In genomic region chr1:134709411-134710306, GRCm38 (mm10) we compare ENCODE assay signal across 8 mouse cellular contexts.
DNase-seq lines count a peak whose midpoint lies in the region; ATAC-seq and TF ChIP-seq lines count a peak whose summit lies in the region.

No protein-coding gene starts in this region.

- no peak for DNase-seq in heart, embryonic 10.5 days (ENCODE audit: low spot score)
- no peak for DNase-seq in heart, adult 9 months (ENCODE audit: low spot score in 2 of 2)
- no peak for DNase-seq in CH12.LX (ENCODE audit: extremely low read depth)
- DNase-seq in liver, embryonic 13.5 days = no peak
- no peak for DNase-seq in c-Kit-positive CD71-positive TER-119-positive erythroid progenitor cells, embryonic 14.5 days (ENCODE audit: low spot score)
- DNase-seq in urinary bladder, adult 2 months (ENCODE audit: low spot score) = no peak
- no peak for DNase-seq in urinary bladder, postnatal 25 days (ENCODE audit: low spot score)

- H3K4me2 ChIP-seq in CH12.LX (ENCODE audit: insufficient read depth, low read depth, poor library complexity, severe bottlenecking) = peak overlapping the region; percentile 87
- H3K4me2 ChIP-seq in liver, embryonic 13.5 days = peak overlapping the region; percentile 56

- dilution Hi-C loops in CH12.LX (cut with MboI; ENCODE audit: extremely low pct_ligation_motif_present, extremely low pct_unique_long_range_greater_than_20kb, low sequenced_read_pairs) = no loop called here

- no peaks in the 10 kb centered on the region for H3K9me3 ChIP-seq in heart, embryonic 10.5 days
- no peaks in the 10 kb centered on the region for H3K9me3 ChIP-seq in CH12.LX (replicated peaks; ENCODE audit: low read length)
- no peaks in the 10 kb centered on the region for H3K9me3 ChIP-seq in liver, embryonic 13.5 days (replicated peaks)

- TF ChIP-seq CTCF in CH12.LX (conservative IDR thresholded peaks at IDR 0.05 in 1 of 2, IDR thresholded peaks at IDR 0.05 in 1 of 2; ENCODE audit: low read depth in 2 of 2, low read length in 2 of 2) = no peak
- TF ChIP-seq CTCF in embryonic fibroblast, embryonic 13.5 days (IDR thresholded peaks at IDR 0.05; ENCODE audit: borderline replicate concordance, insufficient read depth, low read length) = no peak

- no peak for ATAC-seq in liver, embryonic 13.5 days (ENCODE audit: low read depth)

- H3K9ac ChIP-seq in CH12.LX (ENCODE audit: insufficient read depth, low read depth) = no peak overlapping the region
- no peak overlapping the region for H3K9ac ChIP-seq in liver, embryonic 13.5 days

- in situ Hi-C loops in CH12.LX (cut with MboI; ENCODE audit: low pct_ligation_motif_present, low pct_unique_long_range_greater_than_20kb, low sequenced_read_pairs) = no loop called here

- peak overlapping the region; percentile 54 for H3K27ac ChIP-seq in heart, embryonic 10.5 days
- no peak overlapping the region for H3K27ac ChIP-seq in CH12.LX (ENCODE audit: insufficient read depth, low read depth)
- no peak overlapping the region for H3K27ac ChIP-seq in embryonic fibroblast, embryonic 13.5 days (ENCODE audit: insufficient read depth, low read length)
- H3K27ac ChIP-seq in liver, embryonic 13.5 days = no peak overlapping the region

- TF ChIP-seq RAD21 in CH12.LX (IDR thresholded peaks at IDR 0.05; ENCODE audit: low read depth, low read length) = no peak

- H3K27me3 ChIP-seq in heart, embryonic 10.5 days (ENCODE audit: insufficient read depth, poor library complexity, severe bottlenecking) = peaks cover 100% of the 10 kb centered on the region
- H3K27me3 ChIP-seq in CH12.LX (replicated peaks) = peaks cover 96% of the 10 kb centered on the region
- H3K27me3 ChIP-seq in liver, embryonic 13.5 days = peaks cover 90% of the 10 kb centered on the region

- peaks cover 27% of the 10 kb centered on the region for H3K4me1 ChIP-seq in heart, embryonic 10.5 days
- H3K4me1 ChIP-seq in CH12.LX (ENCODE audit: control insufficient read depth in 1 of 2, insufficient read depth in 2 of 2) = peaks cover 22 to 46% of the 10 kb centered on the region in 2 experiments
- no peaks in the 10 kb centered on the region for H3K4me1 ChIP-seq in embryonic fibroblast, embryonic 13.5 days (ENCODE audit: control insufficient read depth, insufficient read depth, low read length)
- peaks cover 15% of the 10 kb centered on the region for H3K4me1 ChIP-seq in liver, embryonic 13.5 days (replicated peaks)

- H3K36me3 ChIP-seq in heart, embryonic 10.5 days = no peaks in the 10 kb centered on the region
- no peaks in the 10 kb centered on the region for H3K36me3 ChIP-seq in CH12.LX (replicated peaks in 1 of 2; ENCODE audit: control insufficient read depth in 1 of 2, insufficient read depth in 1 of 2, low read length in 1 of 2)
- H3K36me3 ChIP-seq in liver, embryonic 13.5 days = no peaks in the 10 kb centered on the region

- peak overlapping the region; percentile 65 for H3K4me3 ChIP-seq in heart, embryonic 10.5 days
- H3K4me3 ChIP-seq in CH12.LX (replicated peaks in 1 of 3; ENCODE audit: low read depth in 2 of 3, low read length in 2 of 3, poor library complexity in 1 of 3) = peak overlapping the region in 1 of 3 experiments; percentile 23
- H3K4me3 ChIP-seq in embryonic fibroblast, embryonic 13.5 days (ENCODE audit: insufficient read depth, low read length) = peak overlapping the region; percentile 44
- H3K4me3 ChIP-seq in liver, embryonic 13.5 days (replicated peaks) = peak overlapping the region; percentile 41

- WGBS in heart, embryonic 10.5 days = 13% methylated on average over 26 of the region's 26 CpGs
- 19% methylated on average over 26 of the region's 26 CpGs for WGBS in liver, embryonic 13.5 days (ENCODE audit: insufficient replicate concordance)

- H3K79me2 ChIP-seq in CH12.LX (replicated peaks; ENCODE audit: control insufficient read depth, extremely low read depth, insufficient read depth, poor library complexity, severe bottlenecking) = no peaks in the 10 kb centered on the region

- TF ChIP-seq POLR2A in CH12.LX (IDR thresholded peaks at IDR 0.05; ENCODE audit: low read depth, low read length) = no peak
- TF ChIP-seq POLR2A in embryonic fibroblast, embryonic 13.5 days (IDR thresholded peaks at IDR 0.05; ENCODE audit: low read depth, low read length) = no peak

- TF ChIP-seq EP300 in CH12.LX (IDR thresholded peaks at IDR 0.05; ENCODE audit: low read length) = no peak

TF ChIP-seq in CH12.LX, 34 proteins besides CTCF, POLR2A, EP300 and RAD21:
- TF ChIP-seq GABPA (IDR thresholded peaks at IDR 0.05; ENCODE audit: insufficient replicate concordance, low read depth, low read length) (no peak), ELF1 (IDR thresholded peaks at IDR 0.05; ENCODE audit: low read depth, low read length) (no peak), NRF1 (IDR thresholded peaks at IDR 0.05; ENCODE audit: low read depth, low read length) (no peak), ZKSCAN1 (IDR thresholded peaks at IDR 0.05; ENCODE audit: borderline replicate concordance, low read depth, low read length) (0 out of 2 replicates have a peak, but pooled peaks have one; percentile 12), PAX5 (IDR thresholded peaks at IDR 0.05; ENCODE audit: low read length) (no peak), UBTF (IDR thresholded peaks at IDR 0.05; ENCODE audit: low read depth, low read length) (no peak), MYC (IDR thresholded peaks at IDR 0.05; ENCODE audit: low read depth, low read length) (no peak), HCFC1 (IDR thresholded peaks at IDR 0.05; ENCODE audit: low read depth, low read length) (no peak)
TF ChIP-seq in CH12.LX: peak in this region for 1.
